Mouse (Mus musculus) stomach, postnatal 0 days (tissue): Measurements from ENCODE around the gene Cd8a.

ENCODE experiments used
- CTCF ChIP-seq: IDR thresholded peaks from 2 replicates; pipeline ENCODE4 v1.5.1; 2016; ENCODE audit warnings: antibody characterized with exemption, low read depth, mild to moderate bottlenecking, moderate library complexity
- EP300 ChIP-seq: optimal IDR thresholded peaks from 2 replicates; pipeline ENCODE3; 2016; ENCODE audit warnings: antibody characterized with exemption

DNA sequence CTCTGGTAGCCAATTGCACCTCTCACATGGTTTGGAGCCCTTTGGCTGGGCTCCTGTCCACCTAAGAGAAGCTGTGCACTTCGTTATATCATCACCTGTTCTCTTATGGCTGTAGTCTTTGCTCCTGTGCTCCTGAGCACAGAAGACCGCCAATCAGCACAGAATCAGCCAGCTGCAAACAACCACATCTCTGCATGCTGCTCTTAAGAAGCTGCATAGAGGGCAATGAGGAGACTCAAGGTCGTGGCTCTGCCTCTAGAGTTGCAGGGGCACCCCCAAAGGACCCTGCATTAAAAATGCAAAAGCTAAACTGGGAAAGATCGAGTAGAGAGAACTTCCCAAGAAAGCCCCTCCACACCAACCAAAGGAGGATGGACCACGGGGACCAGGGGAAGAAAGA, 12.5 kb upstream of the Cd8a start:
- no peak for TF ChIP-seq EP300
- no peak for TF ChIP-seq CTCF
